Mouse (Mus musculus): Measurements from ENCODE around the gene Med24. TPM values are rescaled to one million over a fixed set of nuclear protein-coding genes. Genes with fewer than 3 reads are reported as not detected.
"Not testable (repeated sequence)": the region's sequence is repeated elsewhere in the genome, so short reads cannot be mapped to it uniquely, and the experiment has no call there.

Gene Med24
- polyA plus RNA-seq, 1 experiment from 2014 or later = 83.6 TPM

GRCm38 (mm10) chr11:98682811-98683210 lies 46.4 kb downstream of the Med24 start:
- under 1% methylated on average over 23 of the region's 23 CpGs for WGBS
- DNase-seq (ENCODE audit: low spot score) = no peak

GRCm38 (mm10) chr11:98681786-98682745 lies 47.2 kb downstream of the Med24 start, which contains the start of gene Psmd3:
Gene Psmd3 (plus strand): TSS chr11:98682554.
- 5% methylated on average over 45 of the region's 45 CpGs for WGBS
- H3K36me3 ChIP-seq = peaks cover 28% of the 10 kb centered on the region
- H3K27ac ChIP-seq = peak within 1 kb of the TSS; percentile 94
- no peaks in the 10 kb centered on the region for H3K9me3 ChIP-seq
- H3K27me3 ChIP-seq (ENCODE audit: insufficient read depth, poor library complexity, severe bottlenecking) = no peaks in the 10 kb centered on the region
- peak within 1 kb of the TSS; percentile 93 for H3K4me3 ChIP-seq
- H3K4me1 ChIP-seq (replicated peaks) = peaks cover 22% of the 10 kb centered on the region
- DNase-seq (ENCODE audit: low spot score) = peak; percentile 98

More at GRCm38 (mm10) chr11:98682811-98683210, 46.4 kb downstream of the Med24 start:
- Histone ChIP-seq H3K27me3 (ENCODE audit: insufficient read depth, poor library complexity, severe bottlenecking) (no peaks in the 10 kb centered on the region), H3K36me3 (peaks cover 35% of the 10 kb centered on the region), H3K27ac (peak overlapping the region; percentile 94), H3K4me1 (replicated peaks) (peaks cover 22% of the 10 kb centered on the region), H3K4me3 (peak overlapping the region; percentile 93), H3K9me3 (no peaks in the 10 kb centered on the region)

GRCm38 (mm10) chr11:98681186-98681585 lies 48.0 kb downstream of the Med24 start:
- Histone ChIP-seq H3K9me3 (no peaks in the 10 kb centered on the region), H3K27me3 (ENCODE audit: insufficient read depth, poor library complexity, severe bottlenecking) (no peaks in the 10 kb centered on the region), H3K4me1 (replicated peaks) (peaks cover 23% of the 10 kb centered on the region), H3K4me3 (no peak overlapping the region), H3K36me3 (peaks cover 19% of the 10 kb centered on the region), H3K27ac (peak overlapping the region; percentile 94; the same call in 1 of the 2 replicates)
- WGBS = 87% methylated on average over 4 of the region's 4 CpGs
- DNase-seq (ENCODE audit: low spot score) = no peak

GRCm38 (mm10) chr11:98680595-98680994 lies 48.6 kb downstream of the Med24 start:
- H3K4me1 ChIP-seq (replicated peaks) = peaks cover 27% of the 10 kb centered on the region
- H3K9me3 ChIP-seq; DNase-seq (ENCODE audit: low spot score); H3K4me3 ChIP-seq; H3K27ac ChIP-seq; H3K27me3 ChIP-seq (ENCODE audit: insufficient read depth, poor library complexity, severe bottlenecking): not testable (repeated sequence)
- peaks cover 13% of the 10 kb centered on the region for H3K36me3 ChIP-seq
- 87% methylated on average over 4 of the region's 4 CpGs for WGBS

- Histone ChIP-seq H3K27me3 (ENCODE audit: insufficient read depth, poor library complexity, severe bottlenecking) (no peaks in the 10 kb centered on the region), H3K27ac (no peak overlapping the region), H3K4me3 (no peak overlapping the region), H3K36me3 (peaks cover 7% of the 10 kb centered on the region; the same call in 1 of the 2 replicates), H3K9me3 (no peaks in the 10 kb centered on the region), H3K4me1 (replicated peaks) (peaks cover 27% of the 10 kb centered on the region)
- no peak for DNase-seq (ENCODE audit: low spot score)
- 92% methylated on average over 1 of the region's 1 CpGs for whole genome bisulfite sequencing
These were observed 49.2 kb downstream of the Med24 start for GRCm38 (mm10) chr11:98680023-98680422.

- Histone ChIP-seq H3K27me3 (ENCODE audit: insufficient read depth, poor library complexity, severe bottlenecking) (peaks cover 11% of the 10 kb centered on the region; the same call in 1 of the 2 replicates), H3K9me3 (no peaks in the 10 kb centered on the region), H3K36me3 (no peaks in the 10 kb centered on the region), H3K4me3 (no peak overlapping the region), H3K4me1 (replicated peaks) (peaks cover 5% of the 10 kb centered on the region; the same call in 1 of the 2 replicates), H3K27ac (no peak overlapping the region)
- WGBS = 47% methylated on average over 7 of the region's 7 CpGs
- DNase-seq (ENCODE audit: low spot score) = no peak
These were observed 53.3 kb downstream of the Med24 start for GRCm38 (mm10) chr11:98675829-98676363.

- DNase-seq (ENCODE audit: low spot score) = peak; percentile 70
- WGBS = 12% methylated on average over 7 of the region's 7 CpGs
- H3K36me3 ChIP-seq; H3K9me3 ChIP-seq; H3K27ac ChIP-seq; H3K4me3 ChIP-seq; H3K4me1 ChIP-seq (replicated peaks): not testable (repeated sequence)
- H3K27me3 ChIP-seq (ENCODE audit: insufficient read depth, poor library complexity, severe bottlenecking) = peaks cover 27% of the 10 kb centered on the region
These were observed 56.1 kb downstream of the Med24 start for GRCm38 (mm10) chr11:98673136-98673535.

- H3K27ac ChIP-seq = no peak overlapping the region
- no peaks in the 10 kb centered on the region for H3K9me3 ChIP-seq
- H3K27me3 ChIP-seq (ENCODE audit: insufficient read depth, poor library complexity, severe bottlenecking) = peaks cover 33% of the 10 kb centered on the region
- DNase-seq (ENCODE audit: low spot score) = no peak
- no peaks in the 10 kb centered on the region for H3K36me3 ChIP-seq
- no peak overlapping the region for H3K4me3 ChIP-seq
- 87% methylated on average over 5 of the region's 5 CpGs for WGBS
- peaks cover 5% of the 10 kb centered on the region for H3K4me1 ChIP-seq (replicated peaks)
These were observed 56.8 kb downstream of the Med24 start for GRCm38 (mm10) chr11:98672482-98672881.

GRCm38 (mm10) chr11:98671857-98672256 lies 57.4 kb downstream of the Med24 start:
- 59% methylated on average over 5 of the region's 5 CpGs for WGBS
- Histone ChIP-seq H3K27me3 (ENCODE audit: insufficient read depth, poor library complexity, severe bottlenecking) (peaks cover 40% of the 10 kb centered on the region), H3K4me3 (no peak overlapping the region), H3K36me3 (no peaks in the 10 kb centered on the region), H3K9me3 (no peaks in the 10 kb centered on the region), H3K4me1 (replicated peaks) (peaks cover 5% of the 10 kb centered on the region), H3K27ac (no peak overlapping the region)
- no peak for DNase-seq (ENCODE audit: low spot score)

GRCm38 (mm10) chr11:98671284-98671815 lies 57.9 kb downstream of the Med24 start:
- Histone ChIP-seq H3K4me1 (replicated peaks) (peaks cover 5% of the 10 kb centered on the region), H3K4me3 (no peak overlapping the region), H3K27me3 (ENCODE audit: insufficient read depth, poor library complexity, severe bottlenecking) (peaks cover 45% of the 10 kb centered on the region), H3K27ac (no peak overlapping the region), H3K9me3 (no peaks in the 10 kb centered on the region), H3K36me3 (no peaks in the 10 kb centered on the region)
- no peak for DNase-seq (ENCODE audit: low spot score)
- WGBS = 76% methylated on average over 3 of the region's 3 CpGs

- WGBS = 72% methylated on average over 2 of the region's 2 CpGs
- no peaks in the 10 kb centered on the region; the same call in none of the 2 replicates for H3K4me1 ChIP-seq (replicated peaks)
These were observed 60.3 kb downstream of the Med24 start for GRCm38 (mm10) chr11:98668984-98669383.

GRCm38 (mm10) chr11:98664091-98664490 lies 65.1 kb downstream of the Med24 start, which contains the start of gene Gsdma:
Gene Gsdma (plus strand): TSS chr11:98664351.
- no peaks in the 10 kb centered on the region for H3K36me3 ChIP-seq
- no peak within 1 kb of the TSS for H3K27ac ChIP-seq
- DNase-seq (ENCODE audit: low spot score) = no peak
- WGBS = 18% methylated on average over 4 of the region's 4 CpGs
- H3K4me3 ChIP-seq = no peak within 1 kb of the TSS
- peaks cover 36% of the 10 kb centered on the region for H3K27me3 ChIP-seq (ENCODE audit: insufficient read depth, poor library complexity, severe bottlenecking)
- H3K9me3 ChIP-seq = no peaks in the 10 kb centered on the region
- peaks cover 5% of the 10 kb centered on the region for H3K4me1 ChIP-seq (replicated peaks)

More at GRCm38 (mm10) chr11:98668984-98669383, 60.3 kb downstream of the Med24 start:
- H3K27ac ChIP-seq = no peak overlapping the region
- H3K36me3 ChIP-seq = no peaks in the 10 kb centered on the region
- DNase-seq (ENCODE audit: low spot score) = no peak
- peaks cover 48% of the 10 kb centered on the region for H3K27me3 ChIP-seq (ENCODE audit: insufficient read depth, poor library complexity, severe bottlenecking)
- no peak overlapping the region for H3K4me3 ChIP-seq
- H3K9me3 ChIP-seq = no peaks in the 10 kb centered on the region
